Mouse (Mus musculus): Measurements from ENCODE around the gene Phb2. TPM values are rescaled to one million over a fixed set of nuclear protein-coding genes. Genes with fewer than 3 reads are reported as not detected.

Phb2 gene
- total RNA-seq, 2 experiments from 2014 or later = 277 to 319 TPM

- DNase-seq = peak in 1 of 2 experiments; percentile 38
Observed at GRCm38 (mm10) chr6:124746296-124746605, 34.1 kb downstream of the Phb2 start.

- no peak for DNase-seq
Observed at GRCm38 (mm10) chr6:124746654-124747632, 34.8 kb downstream of the Phb2 start.

- no peak for DNase-seq
Observed at GRCm38 (mm10) chr6:124750405-124750804, 38.3 kb downstream of the Phb2 start.

GRCm38 (mm10) chr6:124753861-124754260 is 41.7 kb downstream of the Phb2 start:
- DNase-seq = no peak

GRCm38 (mm10) chr6:124755306-124755705 is 43.2 kb downstream of the Phb2 start:
- DNase-seq = peak in 1 of 2 experiments; percentile 32

GRCm38 (mm10) chr6:124755831-124756595 is 43.9 kb downstream of the Phb2 start, which contains the start of the genes Gm45234 and Atn1:
Gm45234 (minus strand) TSS chr6:124756021.
Atn1 (minus strand) TSS chr6:124756524.
- peak; percentile 81 to 87 for DNase-seq

- DNase-seq = peak; percentile 89 to 92
Observed at GRCm38 (mm10) chr6:124756652-124757350, 44.7 kb downstream of the Phb2 start.

GRCm38 (mm10) chr6:124757351-124757880 is 45.3 kb downstream of the Phb2 start:
- no peak for DNase-seq

GRCm38 (mm10) chr6:124757909-124758848 is 46.0 kb downstream of the Phb2 start:
- DNase-seq = peak; percentile 80

GRCm38 (mm10) chr6:124758849-124759232 is 46.7 kb downstream of the Phb2 start:
- DNase-seq = no peak

GRCm38 (mm10) chr6:124759259-124759658 is 47.1 kb downstream of the Phb2 start:
- peak; percentile 88 to 92 for DNase-seq

- DNase-seq = no peak
Observed at GRCm38 (mm10) chr6:124765951-124766350, 53.8 kb downstream of the Phb2 start.

Small RNA genes within 50 kb of the gene (microRNA-seq; reads per million reads assigned to microRNA genes)
- 25.9 to 30.7 reads per million in 2 experiments for gene Mir141
- 366 to 2,357 reads per million in 2 experiments for gene Mir200c

Other genes with a start within 250 kb of the Phb2 start
- gene Clstn3, start 247.5 kb upstream of the Phb2 start, total RNA-seq (2021) = 1 to 10 TPM in 1 of 2 experiments, under 1 TPM in 1; 0.30 to 8.2 TPM
- 1 to 10 TPM; 1.3 to 2.1 TPM for gene C1rl, start 219.2 kb upstream of the Phb2 start, total RNA-seq (2021)
- gene C1ra, start 199.9 kb upstream of the Phb2 start, total RNA-seq (2021) = 10 to 100 TPM; 12.0 to 17.7 TPM
- 10 to 100 TPM; 27.9 to 33.2 TPM for gene C1s1, start 170.0 kb upstream of the Phb2 start, total RNA-seq (2021)
- gene C1rb, start 142.0 kb upstream of the Phb2 start, total RNA-seq (2021) = 1 to 10 TPM; 1.9 TPM
- under 1 TPM; 0.57 to 0.90 TPM for gene C1s2, start 76.3 kb upstream of the Phb2 start, total RNA-seq (2021)
- gene Lpcat3, start 49.3 kb upstream of the Phb2 start, total RNA-seq (2021) = 10 to 100 TPM; 37.3 to 38.3 TPM
- 10 to 100 TPM; 78.1 to 80.8 TPM for gene Emg1, start 158 bp upstream of the Phb2 start, total RNA-seq (2021)
- 10 to 100 TPM in 1 of 2 experiments, 1 to 10 TPM in 1; 3.0 to 12.9 TPM for gene Ptpn6, start 26.4 kb downstream of the Phb2 start, total RNA-seq (2021)
- 100 to 1,000 TPM; 277 to 290 TPM for gene Grcc10, start 29.0 kb downstream of the Phb2 start, total RNA-seq (2021)
- gene Gm45234, start 43.7 kb downstream of the Phb2 start, total RNA-seq (2021) = not detected
- 10 to 100 TPM; 41.1 to 46.9 TPM for gene Atn1, start 44.2 kb downstream of the Phb2 start, total RNA-seq (2021)
- gene Eno2, start 57.3 kb downstream of the Phb2 start, total RNA-seq (2021) = 1 to 10 TPM; 2.5 to 2.7 TPM
- under 1 TPM; 0.55 to 0.82 TPM for gene Lrrc23, start 67.4 kb downstream of the Phb2 start, total RNA-seq (2021)
- gene Spsb2, start 96.3 kb downstream of the Phb2 start, total RNA-seq (2021) = 1 to 10 TPM; 2.7 to 3.0 TPM
- gene Tpi1, start 102.0 kb downstream of the Phb2 start, total RNA-seq (2021) = 1,000 to 10,000 TPM in 1 of 2 experiments, 100 to 1,000 TPM in 1; 897 to 1,017 TPM
- 10 to 100 TPM; 74.6 to 78.6 TPM for gene Usp5, start 117.1 kb downstream of the Phb2 start, total RNA-seq (2021)
- gene Cdca3, start 117.2 kb downstream of the Phb2 start, total RNA-seq (2021) = under 1 TPM; 0.54 to 0.55 TPM
- gene Gnb3, start 127.9 kb downstream of the Phb2 start, total RNA-seq (2021) = 10 to 100 TPM; 14.1 to 14.6 TPM
- gene P3h3, start 145.4 kb downstream of the Phb2 start, total RNA-seq (2021) = 1 to 10 TPM; 8.2 to 8.3 TPM
- under 1 TPM; 0.36 to 0.84 TPM for gene Gpr162, start 151.6 kb downstream of the Phb2 start, total RNA-seq (2021)
- 1 to 10 TPM in 1 of 2 experiments, under 1 TPM in 1; 0.50 to 3.7 TPM for gene Cd4, start 175.9 kb downstream of the Phb2 start, total RNA-seq (2021)
- gene Lag3, start 199.4 kb downstream of the Phb2 start, total RNA-seq (2021) = under 1 TPM; 0.23 to 0.35 TPM
- gene Ptms, start 207.8 kb downstream of the Phb2 start, total RNA-seq (2021) = 100 to 1,000 TPM; 135 to 139 TPM
- gene Mlf2, start 219.1 kb downstream of the Phb2 start, total RNA-seq (2021) = 100 to 1,000 TPM; 185 to 191 TPM

Measured in heart, adult 18-20 months (tissue).